In genomic region chr1:22805726-22806625, GRCm38 (mm10) we compare ENCODE assay signal across 8 mouse cellular contexts. TPM values are rescaled to one million over a fixed set of nuclear protein-coding genes. Genes with fewer than 3 reads are reported as not detected.
DNase-seq lines count a peak whose midpoint lies in the region; ATAC-seq and TF ChIP-seq lines count a peak whose summit lies in the region.

Rims1 (minus strand) TSS chr1:22805994.

- no peak for TF ChIP-seq CTCF in hindbrain, postnatal 0 days (IDR thresholded peaks at IDR 0.05; ENCODE audit: low read depth)

- H3K9me3 ChIP-seq in hindbrain, postnatal 0 days (ENCODE audit: low read length) = no peaks in the 10 kb centered on the region
- no peaks in the 10 kb centered on the region for H3K9me3 ChIP-seq in limb, embryonic 11.5 days (ENCODE audit: control insufficient read depth, low read length)
- H3K9me3 ChIP-seq in midbrain, embryonic 13.5 days = no peaks in the 10 kb centered on the region
- no peaks in the 10 kb centered on the region for H3K9me3 ChIP-seq in stomach, embryonic 15.5 days

- ATAC-seq in hindbrain, postnatal 0 days = peak; percentile 92
- ATAC-seq in limb, embryonic 11.5 days (ENCODE audit: insufficient number of reproducible peaks, low FRiP score, low TSS enrichment, low read depth) = peak; percentile 89
- ATAC-seq in midbrain, embryonic 13.5 days = peak; percentile 95
- peak; percentile 89 for ATAC-seq in stomach, embryonic 15.5 days (ENCODE audit: insufficient read depth, low FRiP score, low read depth)

- H3K27ac ChIP-seq in hindbrain, postnatal 0 days = peak within 1 kb of the TSS; percentile 87
- H3K27ac ChIP-seq in limb, embryonic 11.5 days (replicated peaks; ENCODE audit: low read depth, low read length) = no peak within 1 kb of the TSS
- peak within 1 kb of the TSS; percentile 90 for H3K27ac ChIP-seq in midbrain, embryonic 13.5 days
- H3K27ac ChIP-seq in stomach, embryonic 15.5 days = no peak within 1 kb of the TSS

- no peaks in the 10 kb centered on the region for H3K36me3 ChIP-seq in hindbrain, postnatal 0 days (ENCODE audit: insufficient read depth, low read length)
- H3K36me3 ChIP-seq in limb, embryonic 11.5 days (ENCODE audit: control insufficient read depth, insufficient read depth, low read length) = no peaks in the 10 kb centered on the region
- H3K36me3 ChIP-seq in midbrain, embryonic 13.5 days = no peaks in the 10 kb centered on the region
- no peaks in the 10 kb centered on the region for H3K36me3 ChIP-seq in stomach, embryonic 15.5 days

- DNase-seq in kidney, adult 18-20 months = peak; percentile 5
- no peak for DNase-seq in kidney, adult 9 months
- peak; percentile 84 to 86 for DNase-seq in cerebellum, postnatal 36 days
- DNase-seq in frontal cortex, postnatal 36 days (ENCODE audit: low spot score in 2 of 2) = peak; percentile 67 to 71
- DNase-seq in hindbrain, postnatal 0 days (ENCODE audit: low spot score) = peak; percentile 81
- DNase-seq in limb, embryonic 11.5 days (ENCODE audit: low spot score) = peak; percentile 67

- H3K27me3 ChIP-seq in hindbrain, postnatal 0 days (ENCODE audit: insufficient read depth, low read length) = no peaks in the 10 kb centered on the region
- H3K27me3 ChIP-seq in limb, embryonic 11.5 days (ENCODE audit: control insufficient read depth, insufficient read depth, low read length) = peaks cover 8% of the 10 kb centered on the region; the same call in 1 of the 2 replicates
- H3K27me3 ChIP-seq in midbrain, embryonic 13.5 days = no peaks in the 10 kb centered on the region
- peaks cover 3% of the 10 kb centered on the region for H3K27me3 ChIP-seq in stomach, embryonic 15.5 days (replicated peaks)

- H3K4me3 ChIP-seq in hindbrain, postnatal 0 days (ENCODE audit: low read length) = peak within 1 kb of the TSS; percentile 79
- peak within 1 kb of the TSS; percentile 57 for H3K4me3 ChIP-seq in limb, embryonic 11.5 days (ENCODE audit: low read depth, low read length)
- H3K4me3 ChIP-seq in midbrain, embryonic 13.5 days (replicated peaks) = peak within 1 kb of the TSS; percentile 82
- peak within 1 kb of the TSS; percentile 60 for H3K4me3 ChIP-seq in stomach, embryonic 15.5 days (replicated peaks)

- H3K4me1 ChIP-seq in hindbrain, postnatal 0 days (ENCODE audit: insufficient read depth, low read length) = peaks cover 3% of the 10 kb centered on the region; the same call in 1 of the 2 replicates
- no peaks in the 10 kb centered on the region for H3K4me1 ChIP-seq in limb, embryonic 11.5 days (ENCODE audit: control insufficient read depth, insufficient read depth, low read length)
- peaks cover 34% of the 10 kb centered on the region for H3K4me1 ChIP-seq in midbrain, embryonic 13.5 days (replicated peaks)
- peaks cover 3% of the 10 kb centered on the region; the same call in 1 of the 2 replicates for H3K4me1 ChIP-seq in stomach, embryonic 15.5 days

- under 1% methylated on average over 51 of the region's 76 CpGs for WGBS in hindbrain, postnatal 0 days
- WGBS in limb, embryonic 11.5 days = under 1% methylated on average over 69 of the region's 76 CpGs
- 2% methylated on average over 59 of the region's 76 CpGs for WGBS in midbrain, embryonic 13.5 days
- WGBS in stomach, embryonic 15.5 days = under 1% methylated on average over 73 of the region's 76 CpGs

- H3K4me2 ChIP-seq in hindbrain, postnatal 0 days (ENCODE audit: low read depth, low read length) = peak within 1 kb of the TSS; percentile 74
- H3K4me2 ChIP-seq in limb, embryonic 11.5 days (ENCODE audit: low read depth, severe bottlenecking) = peak within 1 kb of the TSS; percentile 91
- peak within 1 kb of the TSS; percentile 81 for H3K4me2 ChIP-seq in midbrain, embryonic 13.5 days (replicated peaks)
- H3K4me2 ChIP-seq in stomach, embryonic 15.5 days = peak within 1 kb of the TSS; percentile 96

- peak within 1 kb of the TSS; percentile 88 for H3K9ac ChIP-seq in hindbrain, postnatal 0 days (replicated peaks; ENCODE audit: low read length)
- H3K9ac ChIP-seq in limb, embryonic 11.5 days (ENCODE audit: low read length) = peak within 1 kb of the TSS; percentile 81
- peak within 1 kb of the TSS; percentile 95 for H3K9ac ChIP-seq in midbrain, embryonic 13.5 days (replicated peaks)
- H3K9ac ChIP-seq in stomach, embryonic 15.5 days = peak within 1 kb of the TSS; percentile 27

RNA-seq across cellular contexts. Expression of gene Rims1, which starts in this region (rescaled TPM):
- 51.3 and 51.9 TPM in 2 replicates for total RNA-seq in hindbrain, postnatal 0 days (2014; rRNA removed)
- polyA plus RNA-seq in hindbrain, postnatal 0 days (2015; fragmentation: Nextera tagmentation; extraction: Ambion mirVana) = 21.2 and 22.2 TPM in 2 replicates
- polyA plus RNA-seq in limb, embryonic 11.5 days (2014; fragmentation: Nextera tagmentation; extraction: Ambion mirVana) = 0.69 and 1.4 TPM in 2 replicates
- polyA plus RNA-seq in midbrain, embryonic 13.5 days (2015; fragmentation: Nextera tagmentation; extraction: Ambion mirVana) = 8.7 and 9.4 TPM in 2 replicates
- polyA plus RNA-seq in stomach, embryonic 15.5 days (2015; fragmentation: Nextera tagmentation; extraction: Ambion mirVana) = 6.6 and 8.8 TPM in 2 replicates

Comparison
In these comparisons a context has a peak if more than half of its experiments do, and no peak if none do; other contexts are left out.
1. H3K27ac ChIP-seq: peak in hindbrain, postnatal 0 days (single experiment) and midbrain, embryonic 13.5 days (single experiment); none in limb, embryonic 11.5 days (single experiment) and stomach, embryonic 15.5 days (single experiment).
2. H3K9ac ChIP-seq: peak in every context shown above with its lines; median percentile 95 in midbrain, embryonic 13.5 days; 88 in hindbrain, postnatal 0 days; 81 in limb, embryonic 11.5 days; 27 in stomach, embryonic 15.5 days.
3. Peak in every context shown above with its lines, with median percentiles within 50 percentile points of each other: ATAC-seq, H3K4me2 ChIP-seq and H3K4me3 ChIP-seq.